Mouse (Mus musculus) heart, embryonic 11.5 days (tissue): ENCODE measurements around the gene Zyx. TPM values are rescaled to one million over a fixed set of nuclear protein-coding genes. Genes with fewer than 3 reads are reported as not detected.

Source experiments
- ATAC-seq: fragments of 200-750 bp; cut with Nextera tagmentation; replicated peaks from 2 replicates; pipeline ENCODE4 v1.8.0; 2017; ENCODE audit warnings: moderate library complexity; ENCODE audit not compliant: insufficient number of reproducible peaks, low FRiP score, low TSS enrichment
- H3K27ac ChIP-seq: fragments of 300-500 bp; sonication (generic); 2 replicates; pipeline ENCODE4 v1.5.1; 2014; ENCODE audit warnings: mild to moderate bottlenecking, low read depth, low read length
- H3K27me3 ChIP-seq: fragments of 300-500 bp; sonication (generic); 2 replicates; pipeline ENCODE4 v1.6.1; 2014; ENCODE audit warnings: mild to moderate bottlenecking, low read length, mixed read lengths; ENCODE audit not compliant: control insufficient read depth, insufficient read depth
- H3K36me3 ChIP-seq: fragments of 300-500 bp; sonication (generic); 2 replicates; pipeline ENCODE4 v1.6.1; 2014; ENCODE audit warnings: mild to moderate bottlenecking, low read length, moderate library complexity, mixed read lengths; ENCODE audit not compliant: control insufficient read depth, insufficient read depth
- H3K4me1 ChIP-seq: fragments of 300-500 bp; sonication (generic); 2 replicates; pipeline ENCODE4 v1.6.1; 2014; ENCODE audit warnings: low read length; ENCODE audit not compliant: control insufficient read depth, insufficient read depth
- H3K4me2 ChIP-seq: fragments of 300-500 bp; sonication (generic); 2 replicates; pipeline ENCODE4 v1.6.1; 2014; ENCODE audit warnings: mild to moderate bottlenecking, moderate library complexity
- H3K4me3 ChIP-seq: fragments of 300-500 bp; sonication (generic); 2 replicates; pipeline ENCODE4 v1.5.1; 2014; ENCODE audit warnings: low read depth, low read length
- H3K9ac ChIP-seq: fragments of 300-500 bp; sonication (generic); 2 replicates; pipeline ENCODE4 v1.6.1; 2014; ENCODE audit warnings: mild to moderate bottlenecking, low read depth, low read length, moderate library complexity
- H3K9me3 ChIP-seq: fragments of 300-500 bp; sonication (generic); replicated peaks from 2 replicates; pipeline ENCODE4 v1.6.1; 2016; ENCODE audit warnings: low read length; ENCODE audit not compliant: control insufficient read depth
- WGBS: fragments of 180-500 bp; shearing (Covaris S2); extraction: QIAGEN DNeasy Blood & Tissue Kit; methylation state at CpG from one replicate; pipeline ENCODE4 v1.1.7; 2014; ENCODE audit not compliant: insufficient replicate concordance; 5-methylcytosine and 5-hydroxymethylcytosine counted together
- polyA plus RNA-seq: library from polyadenylated mRNA; unstranded; fragments of >200 nt; fragmentation: Nextera tagmentation; extraction: Ambion mirVana; gene quantifications from 2 replicates; pipeline ENCODE4 v1.2.1, GENCODE M21; 2014

The Zyx gene
- polyA plus RNA-seq, 1 experiment from 2014 or later: 159 TPM

DNA sequence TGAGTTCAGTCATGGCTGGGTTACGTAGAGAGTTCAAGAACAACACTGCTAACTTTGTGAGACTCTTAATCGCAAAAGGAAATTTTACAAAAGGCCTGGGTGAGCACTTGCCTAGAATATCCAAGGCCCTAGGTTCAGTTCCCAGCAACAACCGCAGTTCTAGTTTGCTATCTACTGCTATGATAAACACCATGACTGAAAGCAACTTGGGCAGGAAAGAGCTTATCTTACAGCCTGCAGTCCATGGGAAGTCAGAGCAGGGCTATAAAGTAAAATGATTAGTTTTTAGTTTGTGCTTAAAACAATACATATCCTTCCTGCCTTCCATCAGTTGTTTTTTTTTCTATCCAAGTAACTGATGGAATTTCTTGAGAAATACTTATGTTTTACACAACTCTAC lies 22.9 kb upstream of the Zyx start:
- 59% methylated on average over 3 of the region's 3 CpGs for WGBS
- Histone ChIP-seq H3K27ac (no peak overlapping the region), H3K4me1 (peaks cover 10% of the 10 kb centered on the region), H3K4me3 (no peak overlapping the region), H3K9me3 (no peaks in the 10 kb centered on the region), H3K4me2 (no peak overlapping the region), H3K27me3 (peaks cover 35% of the 10 kb centered on the region), H3K9ac (no peak overlapping the region), H3K36me3 (no peaks in the 10 kb centered on the region)
- no peak for ATAC-seq

DNA sequence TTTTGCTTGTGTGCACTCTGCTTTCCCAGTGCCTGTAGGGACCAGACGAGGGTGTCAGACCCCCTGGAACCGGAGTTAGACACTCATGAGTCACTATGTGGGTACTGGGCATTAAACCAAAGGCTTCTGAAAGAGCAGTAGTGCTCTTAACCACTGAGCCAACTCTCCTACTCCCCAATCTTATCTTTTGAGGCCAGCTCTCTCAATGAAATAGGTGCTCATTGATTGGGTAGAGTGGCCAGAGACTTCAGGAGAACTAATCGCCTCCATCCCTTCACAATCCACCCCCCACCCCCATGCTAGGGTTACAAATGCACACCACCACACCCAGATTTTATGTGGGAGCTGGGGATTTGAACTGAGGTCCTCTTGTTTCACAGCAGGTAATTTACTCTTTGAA lies 20.7 kb upstream of the Zyx start:
- 65% methylated on average over 3 of the region's 3 CpGs for WGBS
- Histone ChIP-seq H3K4me2 (no peak overlapping the region), H3K27me3 (peaks cover 13% of the 10 kb centered on the region), H3K27ac (no peak overlapping the region), H3K4me3 (no peak overlapping the region), H3K36me3 (no peaks in the 10 kb centered on the region), H3K4me1 (peaks cover 5% of the 10 kb centered on the region), H3K9me3 (no peaks in the 10 kb centered on the region), H3K9ac (no peak overlapping the region)
- ATAC-seq: no peak

DNA sequence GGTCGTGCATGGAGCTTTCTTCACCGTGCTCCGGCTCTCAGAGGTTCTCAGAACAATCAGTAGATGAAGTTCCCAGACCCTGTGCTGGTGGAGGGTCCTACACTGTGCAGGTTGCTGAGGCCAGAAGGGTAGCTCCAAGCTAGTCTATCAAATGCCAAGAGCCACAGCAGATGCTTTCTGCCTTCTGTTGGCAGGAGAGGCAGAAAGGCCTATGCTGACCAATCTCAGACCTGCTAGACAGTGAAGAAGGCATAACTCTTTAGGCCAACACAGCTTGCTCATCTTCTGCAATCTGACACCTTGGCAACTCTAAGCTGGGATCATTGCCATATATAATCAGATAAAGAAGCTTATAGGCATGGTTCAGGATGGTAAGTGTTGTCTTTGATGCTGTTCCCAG lies 19.2 kb upstream of the Zyx start:
- Histone ChIP-seq H3K9me3 (no peaks in the 10 kb centered on the region), H3K27me3 (no peaks in the 10 kb centered on the region), H3K36me3 (no peaks in the 10 kb centered on the region), H3K4me3 (no peak overlapping the region), H3K4me1 (no peaks in the 10 kb centered on the region), H3K9ac (no peak overlapping the region), H3K27ac (no peak overlapping the region), H3K4me2 (no peak overlapping the region)
- no peak for ATAC-seq
- 78% methylated on average over 3 of the region's 3 CpGs for WGBS

DNA sequence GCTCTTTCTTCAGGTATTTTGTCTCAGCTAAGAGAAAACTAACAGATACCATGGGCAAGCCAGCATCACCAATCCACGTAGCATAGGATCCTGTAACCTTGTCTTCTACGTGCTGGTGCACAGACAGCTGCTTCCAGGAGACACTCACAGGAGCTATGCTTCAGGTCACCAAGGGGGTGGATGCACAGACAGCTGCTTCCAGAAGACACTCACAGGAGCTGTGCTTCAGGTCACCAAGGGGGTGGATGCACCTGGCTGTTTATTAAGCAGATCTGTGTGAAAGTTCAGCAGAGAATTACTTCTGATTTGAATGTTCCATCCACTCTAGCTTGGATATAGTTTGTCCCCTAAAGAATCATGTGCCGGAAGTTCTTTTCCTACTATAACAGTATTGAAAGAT lies 18.5 kb upstream of the Zyx start:
- 81% methylated on average over 3 of the region's 3 CpGs for WGBS
- H3K9ac ChIP-seq: no peak overlapping the region
- no peak overlapping the region for H3K4me3 ChIP-seq
- H3K4me2 ChIP-seq: no peak overlapping the region
- H3K9me3 ChIP-seq: no peaks in the 10 kb centered on the region
- H3K27ac ChIP-seq: no peak overlapping the region
- no peak for ATAC-seq
- no peaks in the 10 kb centered on the region for H3K4me1 ChIP-seq
- no peaks in the 10 kb centered on the region for H3K27me3 ChIP-seq
- H3K36me3 ChIP-seq: no peaks in the 10 kb centered on the region

DNA sequence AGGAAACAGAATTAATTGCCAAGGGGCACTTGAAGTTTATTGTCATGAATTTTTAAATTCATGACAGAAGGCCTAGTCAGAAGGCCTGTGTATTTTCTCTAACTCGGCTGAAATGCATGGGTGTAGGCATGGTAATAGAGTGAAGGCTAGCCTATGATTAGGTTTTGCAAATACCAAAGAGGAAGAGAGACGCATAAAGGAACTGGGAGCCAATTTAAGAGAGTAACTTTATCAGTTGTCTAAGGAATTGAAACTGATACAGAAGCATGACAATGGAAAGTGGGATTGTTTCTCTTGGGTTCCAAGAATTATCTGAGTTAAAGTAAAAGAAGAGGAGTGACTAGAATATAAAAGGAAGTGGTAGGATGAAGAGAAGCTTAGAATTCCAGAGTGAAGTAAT lies 10.2 kb upstream of the Zyx start:
- no peaks in the 10 kb centered on the region for H3K27me3 ChIP-seq
- no peak overlapping the region for H3K27ac ChIP-seq
- H3K4me3 ChIP-seq: no peak overlapping the region
- 68% methylated on average over 2 of the region's 2 CpGs for WGBS
- H3K9ac ChIP-seq: no peak overlapping the region
- H3K36me3 ChIP-seq: no peaks in the 10 kb centered on the region
- H3K4me2 ChIP-seq: no peak overlapping the region
- ATAC-seq: no peak
- no peaks in the 10 kb centered on the region for H3K9me3 ChIP-seq
- no peaks in the 10 kb centered on the region for H3K4me1 ChIP-seq

DNA sequence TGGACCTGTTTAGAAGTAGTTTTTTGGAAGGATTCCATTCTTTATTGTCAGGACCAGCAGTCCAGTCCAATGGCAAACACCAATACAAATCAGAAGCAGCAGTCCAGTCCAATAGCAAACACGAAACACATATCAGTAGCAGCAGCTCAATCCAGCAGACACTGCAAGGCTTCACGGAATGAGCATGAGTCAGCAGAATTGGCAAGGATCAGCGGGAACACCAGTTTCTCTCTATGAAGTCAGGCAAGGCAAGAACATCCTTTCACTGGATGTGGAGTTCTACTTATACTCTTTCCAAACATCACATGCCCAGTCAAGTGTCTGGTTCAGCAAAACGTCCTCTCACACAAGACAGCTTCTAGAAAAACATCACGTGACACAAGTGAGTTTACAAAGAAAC lies 9.4 kb upstream of the Zyx start:
- ATAC-seq: no peak
- WGBS: 71% methylated on average over 5 of the region's 5 CpGs
- Histone ChIP-seq H3K4me3 (no peak overlapping the region), H3K36me3 (no peaks in the 10 kb centered on the region), H3K27ac (no peak overlapping the region), H3K4me1 (no peaks in the 10 kb centered on the region), H3K9me3 (no peaks in the 10 kb centered on the region), H3K9ac (no peak overlapping the region), H3K4me2 (no peak overlapping the region), H3K27me3 (no peaks in the 10 kb centered on the region)

DNA sequence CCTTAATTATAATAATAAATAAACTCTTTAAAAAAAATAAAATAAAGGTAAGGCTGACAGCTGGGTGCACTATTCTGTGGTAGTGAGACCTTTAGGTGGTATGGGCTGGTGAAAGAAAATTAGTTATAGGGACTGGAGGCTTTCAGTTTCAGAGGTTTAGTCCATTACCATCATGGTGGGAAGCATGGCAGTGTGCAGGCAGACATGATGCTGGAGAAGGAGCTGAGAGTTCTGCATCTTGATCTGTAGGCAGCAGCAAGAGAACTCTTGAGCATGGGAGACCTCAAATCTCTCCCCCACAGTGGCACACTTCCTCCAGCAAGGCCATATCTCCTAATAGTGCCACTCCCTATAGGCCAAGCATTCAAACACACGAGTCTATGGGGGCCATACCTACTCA lies 7.3 kb upstream of the Zyx start:
- Histone ChIP-seq H3K36me3 (no peaks in the 10 kb centered on the region), H3K4me2 (no peak overlapping the region), H3K9me3 (no peaks in the 10 kb centered on the region), H3K27me3 (no peaks in the 10 kb centered on the region), H3K9ac (no peak overlapping the region), H3K27ac (no peak overlapping the region), H3K4me1 (no peaks in the 10 kb centered on the region), H3K4me3 (no peak overlapping the region)
- 69% methylated on average over 1 of the region's 1 CpGs for WGBS
- ATAC-seq: no peak

DNA sequence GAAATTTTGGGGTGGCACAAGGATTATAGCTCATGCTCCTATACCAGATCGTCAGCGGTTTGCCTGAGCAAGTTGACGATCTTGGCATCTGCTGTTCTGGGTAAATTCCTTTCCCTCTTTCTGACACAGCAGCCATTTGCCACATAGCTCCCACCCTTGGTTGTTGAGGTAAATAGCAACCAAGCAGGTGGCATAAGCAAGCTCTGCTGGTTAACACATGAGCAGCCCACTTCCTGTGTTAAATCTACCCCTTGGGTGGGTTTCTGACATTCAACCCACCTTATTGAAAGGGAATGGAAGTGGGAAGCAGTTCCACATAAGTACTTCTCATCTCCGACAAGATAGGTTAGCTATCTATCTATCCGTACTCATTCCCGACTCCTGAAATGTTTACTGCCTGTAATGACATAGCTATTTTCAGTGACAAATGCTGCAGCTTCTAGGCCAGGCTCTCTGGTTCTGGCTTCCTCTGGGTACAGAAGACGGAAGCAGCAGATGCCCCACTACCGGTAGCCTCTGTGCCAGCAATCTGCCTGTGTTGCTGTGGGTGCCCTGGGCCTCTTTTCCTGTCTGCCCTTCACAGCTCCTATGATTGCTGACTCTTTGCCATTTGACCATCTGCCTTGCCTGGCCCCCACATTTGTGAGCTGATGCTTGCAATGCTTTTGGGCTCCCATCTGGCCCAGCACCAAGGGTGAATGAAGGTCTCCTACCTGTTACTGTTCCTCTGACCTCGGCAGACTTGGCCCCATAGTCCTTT lies 5.9 kb upstream of the Zyx start:
- Histone ChIP-seq H3K4me2 (no peak overlapping the region), H3K9ac (no peak overlapping the region), H3K27ac (no peak overlapping the region), H3K4me3 (no peak overlapping the region), H3K27me3 (no peaks in the 10 kb centered on the region), H3K36me3 (no peaks in the 10 kb centered on the region), H3K9me3 (no peaks in the 10 kb centered on the region), H3K4me1 (no peaks in the 10 kb centered on the region)
- WGBS: 76% methylated on average over 9 of the region's 9 CpGs
- no peak for ATAC-seq

DNA sequence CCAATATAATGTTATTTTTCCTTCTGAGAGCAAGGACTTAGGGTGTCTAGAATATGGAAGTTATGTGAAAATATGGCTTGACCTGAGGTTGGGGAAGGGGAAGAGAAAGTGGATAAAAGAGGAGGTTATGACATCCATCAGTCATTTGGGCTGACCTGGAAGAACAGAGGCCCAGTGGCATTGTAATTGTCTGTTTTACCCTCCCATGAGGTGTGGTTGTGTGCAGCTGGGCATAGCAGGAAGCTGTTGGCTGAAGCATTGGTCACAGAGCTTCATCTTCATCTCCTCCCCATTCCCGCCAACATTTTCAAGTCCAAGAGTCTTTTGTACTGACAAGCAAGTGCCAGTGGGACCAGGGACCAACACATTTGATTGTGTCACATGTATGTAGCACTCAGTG lies 5.2 kb upstream of the Zyx start:
- Histone ChIP-seq H3K9me3 (no peaks in the 10 kb centered on the region), H3K4me2 (no peak overlapping the region), H3K27me3 (no peaks in the 10 kb centered on the region), H3K36me3 (no peaks in the 10 kb centered on the region), H3K4me3 (no peak overlapping the region), H3K9ac (no peak overlapping the region), H3K4me1 (0 out of 2 replicates have a peak, but pooled peaks cover 2% of the 10 kb centered on the region), H3K27ac (no peak overlapping the region)
- 77% methylated on average over 1 of the region's 1 CpGs for WGBS
- no peak for ATAC-seq
